Mouse (Mus musculus): ENCODE results near the gene Gm10228. TPM values are rescaled to one million over a fixed set of nuclear protein-coding genes. Genes with fewer than 3 reads are reported as not detected.
"Not testable (repeated sequence)": the region's sequence is repeated elsewhere in the genome, so short reads cannot be mapped to it uniquely, and the experiment has no call there.

Gm10228 gene
- not detected in 2 replicates for polyA plus RNA-seq (2012; rRNA removed)

GRCm38 (mm10) chr16:89041372-89041771 lies at the start of gene Gm10228:
Gene Gm10228 (minus strand): TSS chr16:89041472.
- DNase-seq (ENCODE audit: low read depth) = not testable (repeated sequence)

GRCm38 (mm10) chr16:89071041-89071440 lies 29.8 kb upstream of the Gm10228 start:
- DNase-seq (ENCODE audit: low read depth) = peak; percentile 9

GRCm38 (mm10) chr16:89063902-89064301 lies 22.6 kb upstream of the Gm10228 start, which contains the start of gene 1110025L11Rik:
Gene 1110025L11Rik (minus strand): TSS chr16:89064002.
- not testable (repeated sequence) for DNase-seq (ENCODE audit: low read depth)

- TF ChIP-seq POLR2A (IDR thresholded peaks at IDR 0.05; ENCODE audit: borderline replicate concordance, extremely low read depth, insufficient read depth, insufficient read length, poor library complexity, severe bottlenecking) (no peak), CTCF (IDR thresholded peaks at IDR 0.05; ENCODE audit: borderline replicate concordance, extremely low read depth, insufficient read depth, insufficient read length) (no peak)
- DNase-seq (ENCODE audit: low read depth) = no peak
These were observed 6.5 kb upstream of the Gm10228 start, which contains the start of gene Krtap6-5 for GRCm38 (mm10) chr16:89047783-89048182. Gene Krtap6-5 (minus strand): TSS chr16:89047883.

GRCm38 (mm10) chr16:89031399-89031798 lies 9.9 kb downstream of the Gm10228 start, which contains the start of gene Krtap6-1:
Gene Krtap6-1 (plus strand): TSS chr16:89031699.
- not testable (repeated sequence) for DNase-seq (ENCODE audit: low read depth)

GRCm38 (mm10) chr16:89014984-89015383 lies 26.3 kb downstream of the Gm10228 start, which contains the start of gene Gm10229:
Gene Gm10229 (plus strand): TSS chr16:89015284.
- not testable (repeated sequence) for DNase-seq (ENCODE audit: low read depth)

GRCm38 (mm10) chr16:89013973-89014372 lies 27.3 kb downstream of the Gm10228 start:
- DNase-seq (ENCODE audit: low read depth) = no peak
- TF ChIP-seq POLR2A (IDR thresholded peaks at IDR 0.05; ENCODE audit: borderline replicate concordance, extremely low read depth, insufficient read depth, insufficient read length, poor library complexity, severe bottlenecking) = no peak
- TF ChIP-seq CTCF (IDR thresholded peaks at IDR 0.05; ENCODE audit: borderline replicate concordance, extremely low read depth, insufficient read depth, insufficient read length) = no peak

- TF ChIP-seq CTCF (IDR thresholded peaks at IDR 0.05; ENCODE audit: borderline replicate concordance, extremely low read depth, insufficient read depth, insufficient read length) (no peak), POLR2A (IDR thresholded peaks at IDR 0.05; ENCODE audit: borderline replicate concordance, extremely low read depth, insufficient read depth, insufficient read length, poor library complexity, severe bottlenecking) (no peak)
- no peak for DNase-seq (ENCODE audit: low read depth)
These were observed 30.6 kb downstream of the Gm10228 start, which contains the start of gene Krtap22-2 for GRCm38 (mm10) chr16:89010659-89011058. Gene Krtap22-2 (minus strand): TSS chr16:89010759.

Other genes starting within 250 kb of the Gm10228 start
- gene Gm20741, start 229.3 kb downstream of the Gm10228 start, polyA plus RNA-seq (2012; rRNA removed) = not detected in 2 replicates
- not detected in 2 replicates for gene Krtap15, start 221.3 kb downstream of the Gm10228 start, polyA plus RNA-seq (2012; rRNA removed)
- not detected in 2 replicates for gene Krtap14, start 215.3 kb downstream of the Gm10228 start, polyA plus RNA-seq (2012; rRNA removed)
- not detected in 2 replicates for gene Krtap19-1, start 172.1 kb downstream of the Gm10228 start, polyA plus RNA-seq (2012; rRNA removed)
- not detected in 2 replicates for gene Krtap19-2, start 167.2 kb downstream of the Gm10228 start, polyA plus RNA-seq (2012; rRNA removed)
- gene Krtap19-3, start 163.4 kb downstream of the Gm10228 start, polyA plus RNA-seq (2012; rRNA removed) = not detected in 2 replicates
- gene Krtap19-4, start 156.4 kb downstream of the Gm10228 start, polyA plus RNA-seq (2012; rRNA removed) = not detected in 2 replicates
- not detected in 2 replicates for gene Krtap19-5, start 145.0 kb downstream of the Gm10228 start, polyA plus RNA-seq (2012; rRNA removed)
- not detected in 2 replicates for gene Krtap19-9b, start 109.2 kb downstream of the Gm10228 start, polyA plus RNA-seq (2012; rRNA removed)
- gene Krtap16-3, start 78.6 kb downstream of the Gm10228 start, polyA plus RNA-seq (2012; rRNA removed) = not detected in 2 replicates
- not detected in 2 replicates for gene Krtap22-2, start 30.7 kb downstream of the Gm10228 start, polyA plus RNA-seq (2012; rRNA removed)
- gene Gm10229, start 26.2 kb downstream of the Gm10228 start, polyA plus RNA-seq (2012; rRNA removed) = not detected in 2 replicates
- not detected in 2 replicates for gene Krtap6-1, start 9.8 kb downstream of the Gm10228 start, polyA plus RNA-seq (2012; rRNA removed)
- not detected in 2 replicates for gene Krtap6-5, start 6.4 kb upstream of the Gm10228 start, polyA plus RNA-seq (2012; rRNA removed)
- gene 1110025L11Rik, start 22.5 kb upstream of the Gm10228 start, polyA plus RNA-seq (2012; rRNA removed) = not detected in 2 replicates
- gene Krtap6-3, start 42.5 kb upstream of the Gm10228 start, polyA plus RNA-seq (2012; rRNA removed) = not detected in 2 replicates
- not detected in 2 replicates for gene Gm6358, start 99.4 kb upstream of the Gm10228 start, polyA plus RNA-seq (2012; rRNA removed)
- not detected in 2 replicates for gene Gm10061, start 109.6 kb upstream of the Gm10228 start, polyA plus RNA-seq (2012; rRNA removed)
- gene Gm9789, start 116.5 kb upstream of the Gm10228 start, polyA plus RNA-seq (2012; rRNA removed) = not detected in 2 replicates
- not detected in 2 replicates for gene Gm7735, start 128.0 kb upstream of the Gm10228 start, polyA plus RNA-seq (2012; rRNA removed)
- not detected in 2 replicates for gene 1110057P08Rik, start 133.3 kb upstream of the Gm10228 start, polyA plus RNA-seq (2012; rRNA removed)
- gene Krtap20-2, start 164.4 kb upstream of the Gm10228 start, polyA plus RNA-seq (2012; rRNA removed) = not detected in 2 replicates

Data from brain, embryonic 14.5 days (tissue).